Mouse (Mus musculus): ENCODE data around the gene Adgrl4. TPM values are rescaled to one million over a fixed set of nuclear protein-coding genes. Genes with fewer than 3 reads are reported as not detected.

The Adgrl4 gene
- polyA plus RNA-seq, 1 experiment = 2.5 TPM

DNA sequence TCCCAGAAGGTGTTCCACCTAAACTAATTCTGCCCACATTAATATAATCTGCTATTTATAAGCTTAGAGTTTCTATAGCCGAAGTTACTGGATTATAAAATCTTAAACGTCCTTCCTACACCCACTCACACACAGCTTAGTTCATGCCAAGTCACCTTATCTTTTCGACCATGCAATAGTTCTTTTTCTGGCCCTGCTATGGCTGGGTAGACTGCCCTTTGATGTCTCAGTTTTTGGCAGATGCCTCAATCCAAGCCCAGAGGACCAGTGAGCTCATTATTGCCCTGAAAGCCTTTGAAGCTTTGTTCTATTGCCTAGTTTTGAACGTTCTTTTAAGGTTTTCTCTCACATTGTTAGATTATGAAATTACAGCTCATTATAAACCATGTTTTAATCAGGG lies 27.5 kb downstream of the Adgrl4 start:
- no peak overlapping the region for H3K27ac ChIP-seq (ENCODE audit: insufficient read depth, low read length)
- 42% methylated on average over 4 of the region's 4 CpGs for WGBS
- TF ChIP-seq POLR2A (IDR thresholded peaks at IDR 0.05; ENCODE audit: low read depth, low read length) = no peak
- TF ChIP-seq CTCF (IDR thresholded peaks at IDR 0.05; ENCODE audit: extremely low read depth, insufficient read depth, insufficient read length, insufficient replicate concordance) = no peak
- no peak for DNase-seq (ENCODE audit: low read depth in 1 of 2, low spot score in 2 of 2)
- no peaks in the 10 kb centered on the region for H3K36me3 ChIP-seq (ENCODE audit: control insufficient read depth, insufficient read depth, low read length)
- H3K27me3 ChIP-seq (ENCODE audit: control insufficient read depth, insufficient read depth, low read length) = no peaks in the 10 kb centered on the region
- H3K4me3 ChIP-seq (ENCODE audit: extremely low read depth, insufficient read depth, insufficient read length) = no peak overlapping the region
- H3K4me1 ChIP-seq (ENCODE audit: control insufficient read depth, insufficient read depth, insufficient read length) = no peaks in the 10 kb centered on the region

DNA sequence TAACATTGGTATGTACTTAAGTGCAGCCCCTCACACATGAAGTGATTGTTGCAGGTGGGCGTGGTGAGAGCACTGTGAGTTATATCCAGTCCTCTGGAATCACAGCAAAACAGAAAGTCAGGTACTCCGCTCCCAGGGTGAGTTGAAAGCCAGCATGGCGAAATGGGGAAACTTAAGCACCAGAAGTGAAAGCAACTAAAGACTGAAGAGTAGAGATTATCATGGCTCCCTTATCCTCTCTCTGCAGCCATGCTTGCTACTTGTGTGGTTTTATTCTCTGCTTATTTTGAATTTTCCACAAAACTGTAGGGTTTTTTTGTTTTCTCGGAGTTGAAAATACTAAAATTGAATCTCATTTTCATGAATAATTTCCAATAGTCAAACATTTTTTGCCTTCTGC lies 51.2 kb downstream of the Adgrl4 start:
- no peak overlapping the region for H3K27ac ChIP-seq (ENCODE audit: insufficient read depth, low read length)
- 88% methylated on average over 4 of the region's 4 CpGs for WGBS
- no peak overlapping the region for H3K4me3 ChIP-seq (ENCODE audit: extremely low read depth, insufficient read depth, insufficient read length)
- H3K4me1 ChIP-seq (ENCODE audit: control insufficient read depth, insufficient read depth, insufficient read length) = no peaks in the 10 kb centered on the region
- TF ChIP-seq POLR2A (IDR thresholded peaks at IDR 0.05; ENCODE audit: low read depth, low read length) = no peak
- TF ChIP-seq CTCF (IDR thresholded peaks at IDR 0.05; ENCODE audit: extremely low read depth, insufficient read depth, insufficient read length, insufficient replicate concordance) = no peak
- H3K27me3 ChIP-seq (ENCODE audit: control insufficient read depth, insufficient read depth, low read length) = no peaks in the 10 kb centered on the region
- DNase-seq (ENCODE audit: low read depth in 1 of 2, low spot score in 2 of 2) = no peak
- H3K36me3 ChIP-seq (ENCODE audit: control insufficient read depth, insufficient read depth, low read length) = no peaks in the 10 kb centered on the region

DNA sequence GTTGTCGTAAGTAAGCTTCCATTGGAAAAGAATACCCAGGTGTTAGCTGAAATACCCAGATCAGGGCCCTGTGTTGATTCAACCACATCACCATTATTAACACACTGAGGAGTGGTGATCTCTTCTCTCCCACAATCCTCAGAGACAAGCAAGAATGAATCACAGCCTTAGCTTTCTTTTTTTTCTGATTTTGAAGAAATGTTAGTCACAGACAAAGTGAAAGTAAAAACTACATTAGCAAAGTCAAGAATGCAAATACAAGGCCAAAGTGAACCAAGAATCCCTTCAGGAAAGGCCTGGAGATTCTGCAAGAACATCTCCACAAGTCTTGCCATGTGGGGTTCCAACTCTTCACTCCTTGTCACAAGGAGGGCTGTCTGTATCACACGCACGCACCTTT lies 67.9 kb downstream of the Adgrl4 start:
- no peak for DNase-seq (ENCODE audit: low read depth in 1 of 2, low spot score in 2 of 2)
- 90% methylated on average over 3 of the region's 3 CpGs for WGBS
- Histone ChIP-seq H3K27me3 (ENCODE audit: control insufficient read depth, insufficient read depth, low read length) (no peaks in the 10 kb centered on the region), H3K36me3 (ENCODE audit: control insufficient read depth, insufficient read depth, low read length) (no peaks in the 10 kb centered on the region), H3K27ac (ENCODE audit: insufficient read depth, low read length) (no peak overlapping the region), H3K4me3 (ENCODE audit: extremely low read depth, insufficient read depth, insufficient read length) (no peak overlapping the region), H3K4me1 (ENCODE audit: control insufficient read depth, insufficient read depth, insufficient read length) (no peaks in the 10 kb centered on the region)
- TF ChIP-seq CTCF (IDR thresholded peaks at IDR 0.05; ENCODE audit: extremely low read depth, insufficient read depth, insufficient read length, insufficient replicate concordance) = no peak

DNA sequence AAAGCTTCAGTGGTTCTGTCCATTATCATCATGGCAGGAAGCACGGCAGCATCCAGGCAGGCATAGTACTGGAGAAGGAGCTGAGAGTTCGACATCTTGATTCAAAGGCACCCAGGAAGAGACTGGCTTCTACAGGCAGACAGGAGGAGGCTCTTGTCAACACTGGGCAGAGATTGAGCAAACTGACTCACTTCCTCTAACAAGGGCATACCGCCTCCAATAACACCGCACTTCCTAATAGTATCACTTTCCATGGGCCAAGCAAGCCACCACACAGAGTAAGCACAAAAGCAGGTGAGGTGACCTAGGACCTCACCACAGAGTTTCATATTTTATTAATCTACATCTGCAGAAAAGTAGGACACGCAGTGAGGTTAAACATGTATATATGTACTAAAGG lies 73.5 kb downstream of the Adgrl4 start:
- H3K4me3 ChIP-seq (ENCODE audit: extremely low read depth, insufficient read depth, insufficient read length) = no peak overlapping the region
- H3K36me3 ChIP-seq (ENCODE audit: control insufficient read depth, insufficient read depth, low read length) = no peaks in the 10 kb centered on the region
- TF ChIP-seq CTCF (IDR thresholded peaks at IDR 0.05; ENCODE audit: extremely low read depth, insufficient read depth, insufficient read length, insufficient replicate concordance) (no peak), POLR2A (IDR thresholded peaks at IDR 0.05; ENCODE audit: low read depth, low read length) (no peak)
- WGBS = 89% methylated on average over 5 of the region's 5 CpGs
- H3K27me3 ChIP-seq (ENCODE audit: control insufficient read depth, insufficient read depth, low read length) = no peaks in the 10 kb centered on the region
- H3K4me1 ChIP-seq (ENCODE audit: control insufficient read depth, insufficient read depth, insufficient read length) = no peaks in the 10 kb centered on the region
- no peak overlapping the region for H3K27ac ChIP-seq (ENCODE audit: insufficient read depth, low read length)
- DNase-seq (ENCODE audit: low read depth in 1 of 2, low spot score in 2 of 2) = no peak

DNA sequence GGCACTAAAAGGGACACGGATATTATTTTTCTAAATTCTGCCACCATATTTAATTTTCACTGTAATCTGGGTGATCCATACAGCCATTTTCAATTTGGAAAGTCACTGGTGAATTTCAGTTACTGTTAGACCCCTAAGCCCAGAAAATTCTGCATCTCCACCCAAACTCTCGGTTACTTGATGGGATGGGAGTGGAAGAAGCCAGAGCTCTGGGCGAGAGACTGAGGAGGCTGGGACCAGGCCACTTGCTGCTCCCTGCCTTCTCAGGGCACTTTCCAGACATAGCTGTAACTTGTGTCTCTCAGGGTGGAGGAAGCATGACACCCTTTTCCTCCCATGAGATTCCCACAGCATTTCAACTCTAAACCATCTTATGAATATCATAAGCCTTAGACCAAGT lies 109.5 kb downstream of the Adgrl4 start:
- WGBS = 95% methylated on average over 3 of the region's 3 CpGs
- Histone ChIP-seq H3K4me1 (ENCODE audit: control insufficient read depth, insufficient read depth, insufficient read length) (no peaks in the 10 kb centered on the region), H3K27ac (ENCODE audit: insufficient read depth, low read length) (no peak overlapping the region), H3K4me3 (ENCODE audit: extremely low read depth, insufficient read depth, insufficient read length) (no peak overlapping the region), H3K27me3 (ENCODE audit: control insufficient read depth, insufficient read depth, low read length) (no peaks in the 10 kb centered on the region), H3K36me3 (ENCODE audit: control insufficient read depth, insufficient read depth, low read length) (no peaks in the 10 kb centered on the region)
- DNase-seq (ENCODE audit: low read depth in 1 of 2, low spot score in 2 of 2) = no peak
- TF ChIP-seq POLR2A (IDR thresholded peaks at IDR 0.05; ENCODE audit: low read depth, low read length) = no peak
- TF ChIP-seq CTCF (IDR thresholded peaks at IDR 0.05; ENCODE audit: extremely low read depth, insufficient read depth, insufficient read length, insufficient replicate concordance) = no peak

DNA sequence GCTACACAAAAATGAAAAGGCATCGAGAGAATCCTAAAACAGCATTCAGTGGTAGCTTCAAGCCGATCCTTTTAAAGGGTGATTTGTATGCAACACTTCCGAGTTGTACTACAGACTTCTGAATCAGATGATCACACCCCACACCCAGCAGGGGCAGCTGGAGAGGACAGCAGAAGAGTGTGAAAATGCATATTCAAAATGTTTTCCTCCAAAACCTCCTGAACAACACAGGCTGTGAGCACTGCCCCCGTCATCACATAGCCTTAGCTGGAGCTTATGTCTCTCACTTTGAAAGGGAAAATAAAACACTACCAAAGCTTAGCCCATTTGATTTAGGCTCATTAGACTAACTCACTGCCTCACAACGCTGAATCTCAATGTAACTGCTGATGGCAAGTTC lies 113.3 kb downstream of the Adgrl4 start:
- DNase-seq (ENCODE audit: low read depth in 1 of 2, low spot score in 2 of 2) = no peak
- no peak overlapping the region for H3K27ac ChIP-seq (ENCODE audit: insufficient read depth, low read length)
- TF ChIP-seq CTCF (IDR thresholded peaks at IDR 0.05; ENCODE audit: extremely low read depth, insufficient read depth, insufficient read length, insufficient replicate concordance) (no peak), POLR2A (IDR thresholded peaks at IDR 0.05; ENCODE audit: low read depth, low read length) (no peak)
- H3K4me1 ChIP-seq (ENCODE audit: control insufficient read depth, insufficient read depth, insufficient read length) = no peaks in the 10 kb centered on the region
- H3K36me3 ChIP-seq (ENCODE audit: control insufficient read depth, insufficient read depth, low read length) = no peaks in the 10 kb centered on the region
- no peaks in the 10 kb centered on the region for H3K27me3 ChIP-seq (ENCODE audit: control insufficient read depth, insufficient read depth, low read length)
- no peak overlapping the region for H3K4me3 ChIP-seq (ENCODE audit: extremely low read depth, insufficient read depth, insufficient read length)
- 72% methylated on average over 5 of the region's 5 CpGs for WGBS

DNA sequence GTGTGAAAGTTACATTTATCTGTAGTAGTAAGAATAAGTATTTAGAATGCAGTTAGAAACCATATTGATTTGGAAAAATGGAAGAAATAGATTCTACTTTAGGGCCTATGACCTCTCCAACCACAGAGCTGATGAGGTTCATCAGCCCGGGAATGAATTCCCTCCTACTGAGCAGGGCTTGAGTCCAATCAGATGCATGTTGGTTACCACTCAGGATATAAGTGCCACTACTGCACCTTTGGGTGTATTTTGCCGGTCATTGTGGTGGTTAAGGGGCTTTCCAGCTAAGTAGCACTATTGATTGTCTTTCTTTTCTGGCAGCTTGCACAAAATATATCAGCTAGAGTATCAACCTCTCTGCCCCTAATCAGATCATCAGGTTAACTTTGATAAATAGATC lies 118.9 kb downstream of the Adgrl4 start:
- Histone ChIP-seq H3K27me3 (ENCODE audit: control insufficient read depth, insufficient read depth, low read length) (no peaks in the 10 kb centered on the region), H3K27ac (ENCODE audit: insufficient read depth, low read length) (no peak overlapping the region), H3K4me1 (ENCODE audit: control insufficient read depth, insufficient read depth, insufficient read length) (no peaks in the 10 kb centered on the region), H3K4me3 (ENCODE audit: extremely low read depth, insufficient read depth, insufficient read length) (no peak overlapping the region), H3K36me3 (ENCODE audit: control insufficient read depth, insufficient read depth, low read length) (no peaks in the 10 kb centered on the region)
- WGBS = 41% methylated on average over 2 of the region's 2 CpGs
- no peak for DNase-seq (ENCODE audit: low read depth in 1 of 2, low spot score in 2 of 2)
- TF ChIP-seq CTCF (IDR thresholded peaks at IDR 0.05; ENCODE audit: extremely low read depth, insufficient read depth, insufficient read length, insufficient replicate concordance) (no peak), POLR2A (IDR thresholded peaks at IDR 0.05; ENCODE audit: low read depth, low read length) (no peak)

Data from spleen, adult 2 months (tissue).